ENCODE assay signal across 8 mouse cellular contexts in genomic region chr1:192070618-192071051, GRCm38 (mm10). TPM values are rescaled to one million over a fixed set of nuclear protein-coding genes. Genes with fewer than 3 reads are reported as not detected.
A peak's percentile ranks its signal among the peaks of the same experiment; 100 is the strongest.
DNase-seq lines count a peak whose midpoint lies in the region; ATAC-seq and TF ChIP-seq lines count a peak whose summit lies in the region.
"Had no signal": no experiment of that assay in that cellular context is flagged by ENCODE, and none has a peak within 500 bp of the region (broad histone marks: within the 10 kb centered on the region; RNA-seq: fewer than 3 reads in every experiment).

No protein-coding gene starts in this region.

- H3K27ac ChIP-seq in lung, embryonic 14.5 days (ENCODE audit: low read depth), result peak overlapping the region; percentile 63; the same call in 1 of the 2 replicates
- 0 out of 2 replicates have a peak overlapping the region, but pooled peaks have one; percentile 22 for H3K27ac ChIP-seq in embryonic facial prominence, embryonic 10.5 days (replicated peaks)
- peak overlapping the region; percentile 41; the same call in 1 of the 2 replicates for H3K27ac ChIP-seq in heart, embryonic 12.5 days (ENCODE audit: poor library complexity, severe bottlenecking)
- H3K27ac ChIP-seq: liver, embryonic 13.5 days had no signal

- peaks cover 22% of the 10 kb centered on the region for H3K36me3 ChIP-seq in lung, embryonic 14.5 days (ENCODE audit: insufficient read depth)
- no peaks in the 10 kb centered on the region for H3K36me3 ChIP-seq in embryonic facial prominence, embryonic 10.5 days (replicated peaks)
- peaks cover 16% of the 10 kb centered on the region for H3K36me3 ChIP-seq in heart, embryonic 12.5 days

- peak; percentile 62 for DNase-seq in lung, embryonic 14.5 days
- no peak for DNase-seq in lung, postnatal 14 days
- no peak for DNase-seq in embryonic facial prominence, embryonic 10.5 days (ENCODE audit: low spot score)
- no peak for DNase-seq in T-cell, adult 2 months (ENCODE audit: low spot score)
- DNase-seq in cerebellum, postnatal 4 days (ENCODE audit: low spot score in 2 of 2), result no peak
- DNase-seq: liver, embryonic 13.5 days had no signal

- H3K4me2 ChIP-seq in lung, embryonic 14.5 days, result peak overlapping the region; percentile 47
- peak overlapping the region; percentile 39 for H3K4me2 ChIP-seq in heart, embryonic 12.5 days
- H3K4me2 ChIP-seq: liver, embryonic 13.5 days had no signal

- peaks cover 15% of the 10 kb centered on the region for H3K4me1 ChIP-seq in lung, embryonic 14.5 days (ENCODE audit: insufficient read depth)
- H3K4me1 ChIP-seq in embryonic facial prominence, embryonic 10.5 days, result peaks cover 28% of the 10 kb centered on the region
- peaks cover 30% of the 10 kb centered on the region for H3K4me1 ChIP-seq in heart, embryonic 12.5 days (replicated peaks)

- peak; percentile 64 for ATAC-seq in lung, embryonic 14.5 days (ENCODE audit: insufficient read depth)
- ATAC-seq in heart, embryonic 12.5 days (ENCODE audit: insufficient number of reproducible peaks, low FRiP score), result no peak
- peak; percentile 34; the same call in 1 of the 2 replicates for ATAC-seq in monocyte, adult 5-6 weeks (replicated peaks; ENCODE audit: insufficient number of reproducible peaks, low FRiP score, low TSS enrichment, poor library complexity, severe bottlenecking)

- no peaks in the 10 kb centered on the region for H3K9me3 ChIP-seq in lung, embryonic 14.5 days (ENCODE audit: low read depth, low read length)
- no peaks in the 10 kb centered on the region for H3K9me3 ChIP-seq in embryonic facial prominence, embryonic 10.5 days
- H3K9me3 ChIP-seq in heart, embryonic 12.5 days (replicated peaks), result no peaks in the 10 kb centered on the region
- H3K9me3 ChIP-seq: liver, embryonic 13.5 days had no signal

- no peak overlapping the region for H3K4me3 ChIP-seq in lung, embryonic 14.5 days (ENCODE audit: low read depth, low read length)
- H3K4me3 ChIP-seq in embryonic facial prominence, embryonic 10.5 days, result 0 out of 2 replicates have a peak overlapping the region, but pooled peaks have one; percentile 27
- H3K4me3 ChIP-seq in heart, embryonic 12.5 days, result no peak overlapping the region
- H3K4me3 ChIP-seq: liver, embryonic 13.5 days had no signal

- TF ChIP-seq CTCF in lung, embryonic 14.5 days (IDR thresholded peaks at IDR 0.05; ENCODE audit: low read depth), result peak; percentile 35; the same call in 1 of the 2 replicates

- 35% methylated on average over 3 of the region's 3 CpGs for WGBS in lung, embryonic 14.5 days
- WGBS in embryonic facial prominence, embryonic 10.5 days, result 72% methylated on average over 3 of the region's 3 CpGs
- WGBS in heart, embryonic 12.5 days, result 58% methylated on average over 3 of the region's 3 CpGs

- H3K27me3 ChIP-seq in lung, embryonic 14.5 days (ENCODE audit: insufficient read depth, low read length), result no peaks in the 10 kb centered on the region
- H3K27me3 ChIP-seq in embryonic facial prominence, embryonic 10.5 days (replicated peaks; ENCODE audit: low read depth, poor library complexity, severe bottlenecking), result no peaks in the 10 kb centered on the region
- 0 out of 2 replicates have a peak, but pooled peaks cover 6% of the 10 kb centered on the region for H3K27me3 ChIP-seq in heart, embryonic 12.5 days (replicated peaks)
- H3K27me3 ChIP-seq: liver, embryonic 13.5 days had no signal

- no peak overlapping the region for H3K9ac ChIP-seq in lung, embryonic 14.5 days
- H3K9ac ChIP-seq in heart, embryonic 12.5 days, result peak overlapping the region; percentile 35; the same call in 1 of the 2 replicates
- H3K9ac ChIP-seq: liver, embryonic 13.5 days had no signal

RNA-seq across cellular contexts. Expression of gene Traf5, which starts 21.7 kb away (rescaled TPM):
- 20.1 and 22.8 TPM in 2 replicates for polyA plus RNA-seq in lung, embryonic 14.5 days (2014; fragmentation: Nextera tagmentation; extraction: Ambion mirVana)
- polyA plus RNA-seq in embryonic facial prominence, embryonic 10.5 days (2016; fragmentation: Nextera tagmentation; extraction: Ambion mirVana), result 3.1 and 4.5 TPM in 2 replicates
- 10.6 and 10.8 TPM in 2 replicates for polyA plus RNA-seq in heart, embryonic 12.5 days (2016; fragmentation: Nextera tagmentation; extraction: Ambion mirVana)
- total RNA-seq in monocyte, adult 5-6 weeks (2017), result 27.1 to 48.1 TPM (median 30.7 TPM) in 3 replicates
